In the genomic region with DNA sequence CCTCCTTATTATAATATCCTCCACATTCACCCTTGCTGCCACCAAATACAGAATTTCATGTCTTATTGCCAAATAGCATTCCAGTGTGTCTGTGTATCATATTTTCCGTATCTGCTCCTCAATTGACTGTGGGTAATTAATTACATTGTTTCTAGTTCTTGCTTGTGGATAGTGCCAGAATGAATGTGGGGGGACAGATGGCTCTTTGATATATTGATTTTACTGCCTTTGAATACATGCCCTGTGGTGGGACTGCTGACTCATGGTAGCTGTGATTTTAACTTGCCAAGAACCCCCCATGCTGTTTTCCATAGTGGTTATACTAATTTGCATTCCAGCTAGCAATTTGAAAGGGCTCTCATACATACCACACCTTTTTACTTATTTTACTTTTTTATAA, we compare ENCODE assay signal across 23 mouse cellular contexts.
DNase-seq lines count a peak whose midpoint lies in the region; ATAC-seq and TF ChIP-seq lines count a peak whose summit lies in the region.
"Had no signal": no experiment of that assay in that cellular context is flagged by ENCODE, and none has a peak within 500 bp of the region (broad histone marks: within the 10 kb centered on the region; RNA-seq: fewer than 3 reads in every experiment).

No protein-coding gene starts in this region.

- whole genome bisulfite sequencing in forebrain, embryonic 14.5 days: 46% methylated on average over 1 of the region's 1 CpGs
- WGBS in forebrain, embryonic 12.5 days: 85% methylated on average over 1 of the region's 1 CpGs

- H3K36me3 ChIP-seq in forebrain, embryonic 14.5 days (ENCODE audit: control insufficient read depth, insufficient read depth, low read length): no peaks in the 10 kb centered on the region
- H3K36me3 ChIP-seq in forebrain, embryonic 12.5 days (replicated peaks): no peaks in the 10 kb centered on the region
- H3K36me3 ChIP-seq: embryonic facial prominence, embryonic 15.5 days; heart, embryonic 10.5 days; hindbrain, embryonic 12.5 days had no signal

- H3K9ac ChIP-seq in forebrain, embryonic 14.5 days (ENCODE audit: low read length): no peak overlapping the region
- H3K9ac ChIP-seq in forebrain, embryonic 12.5 days: no peak overlapping the region
- H3K9ac ChIP-seq: embryonic facial prominence, embryonic 15.5 days; hindbrain, embryonic 12.5 days had no signal

- ATAC-seq in forebrain, embryonic 14.5 days: peak; percentile 67; the same call in 1 of the 2 replicates
- ATAC-seq in forebrain, embryonic 12.5 days (ENCODE audit: low FRiP score): no peak
- ATAC-seq: activated CD4-positive, CD25-positive, alpha-beta regulatory T cell, adult 4 months; hindbrain, postnatal 0 days; Patski had no signal

- no peak overlapping the region for H3K27ac ChIP-seq in forebrain, embryonic 14.5 days (ENCODE audit: low read depth, low read length)
- H3K27ac ChIP-seq in forebrain, embryonic 12.5 days: no peak overlapping the region
- H3K27ac ChIP-seq in layer of hippocampus, adult 2 months: no peak overlapping the region
- H3K27ac ChIP-seq: embryonic facial prominence, embryonic 15.5 days; gastrocnemius, adult 2 months; heart, embryonic 10.5 days; hindbrain, embryonic 12.5 days; hindbrain, postnatal 0 days had no signal

- no peak for TF ChIP-seq CTCF in layer of hippocampus, adult 2 months (conservative IDR thresholded peaks at IDR 0.05)

- H3K9me3 ChIP-seq in forebrain, embryonic 14.5 days (replicated peaks; ENCODE audit: control insufficient read depth, low read length): 0 out of 2 replicates have a peak, but pooled peaks cover 3% of the 10 kb centered on the region
- H3K9me3 ChIP-seq in forebrain, embryonic 12.5 days: no peaks in the 10 kb centered on the region; the same call in 1 of the 2 replicates
- H3K9me3 ChIP-seq: embryonic facial prominence, embryonic 15.5 days; heart, embryonic 10.5 days; hindbrain, embryonic 12.5 days had no signal

- H3K27me3 ChIP-seq in forebrain, embryonic 14.5 days (replicated peaks; ENCODE audit: control insufficient read depth, insufficient read depth, low read length): no peaks in the 10 kb centered on the region
- H3K27me3 ChIP-seq in forebrain, embryonic 12.5 days: no peaks in the 10 kb centered on the region
- H3K27me3 ChIP-seq: embryonic facial prominence, embryonic 15.5 days; hindbrain, embryonic 12.5 days; Patski had no signal

- no peaks in the 10 kb centered on the region for H3K4me1 ChIP-seq in forebrain, embryonic 14.5 days (ENCODE audit: control insufficient read depth, insufficient read depth, low read length)
- H3K4me1 ChIP-seq in forebrain, embryonic 12.5 days: no peaks in the 10 kb centered on the region
- H3K4me1 ChIP-seq: embryonic facial prominence, embryonic 15.5 days; heart, embryonic 10.5 days; hindbrain, embryonic 12.5 days had no signal

- DNase-seq in forebrain, embryonic 14.5 days (ENCODE audit: low spot score): peak; percentile 54
- DNase-seq in layer of hippocampus, adult 2 months (ENCODE audit: low spot score in 2 of 2): peak; percentile 32 to 78
- no peak for DNase-seq in layer of hippocampus, postnatal 36 days
- DNase-seq in layer of hippocampus, adult 8-10 months (ENCODE audit: low spot score in 2 of 2): peak; percentile 23 to 40
- DNase-seq in gastrocnemius, postnatal 10 days: no peak
- no peak for DNase-seq in right cerebral cortex, adult 18-20 months
- DNase-seq: adrenal gland, postnatal 14 days; cerebellum, adult 2 months; cerebellum, postnatal 10 days; embryo, embryonic 11 days; gastrocnemius, adult 2 months; gastrocnemius, postnatal 36 days; heart, adult 11 months; heart, postnatal 10 days; heart, postnatal 4 days had no signal

- no peak overlapping the region for H3K4me3 ChIP-seq in forebrain, embryonic 14.5 days (ENCODE audit: low read depth, low read length)
- H3K4me3 ChIP-seq in forebrain, embryonic 12.5 days (replicated peaks): no peak overlapping the region
- no peak overlapping the region for H3K4me3 ChIP-seq in layer of hippocampus, adult 2 months
- H3K4me3 ChIP-seq: embryonic facial prominence, embryonic 15.5 days; erythroblast, embryonic 14.5 days; gastrocnemius, adult 2 months; heart, embryonic 10.5 days; hindbrain, embryonic 12.5 days had no signal

- H3K4me2 ChIP-seq in forebrain, embryonic 14.5 days (ENCODE audit: low read length): no peak overlapping the region
- no peak overlapping the region for H3K4me2 ChIP-seq in forebrain, embryonic 12.5 days
- H3K4me2 ChIP-seq: embryonic facial prominence, embryonic 15.5 days; hindbrain, embryonic 12.5 days had no signal

Comparison
In these comparisons a context has a peak if more than half of its experiments do, and no peak if none do; other contexts are left out.
1. DNase-seq: peak in forebrain, embryonic 14.5 days (single experiment), layer of hippocampus, adult 2 months (2 of 2) and layer of hippocampus, adult 8-10 months (2 of 2); none in layer of hippocampus, postnatal 36 days (0 of 2), gastrocnemius, postnatal 10 days (single experiment) and right cerebral cortex, adult 18-20 months (single experiment).